Mouse (Mus musculus) liver, embryonic 16.5 days (tissue): ENCODE results near the gene Sft2d1. TPM values are rescaled to one million over a fixed set of nuclear protein-coding genes. Genes with fewer than 3 reads are reported as not detected.

Experiments
- ATAC-seq: fragments of 200-750 bp; cut with Nextera tagmentation; 2 replicates; pipeline ENCODE4 v1.8.0; 2017; ENCODE audit warnings: low read depth, mild to moderate bottlenecking, moderate number of reproducible peaks, moderate library complexity
- H3K27ac ChIP-seq: fragments of 300-500 bp; sonication (generic); 2 replicates; pipeline ENCODE4 v1.5.1; 2014; ENCODE audit warnings: mild to moderate bottlenecking, low read length
- H3K27me3 ChIP-seq: fragments of 300-500 bp; sonication (generic); 2 replicates; pipeline ENCODE4 v1.6.1; 2014; ENCODE audit warnings: low read depth, low read length, mixed read lengths; ENCODE audit not compliant: control insufficient read depth, insufficient read depth
- H3K36me3 ChIP-seq: fragments of 300-500 bp; sonication (generic); 2 replicates; pipeline ENCODE4 v1.6.1; 2014; ENCODE audit warnings: mild to moderate bottlenecking; ENCODE audit not compliant: control insufficient read depth, insufficient read depth
- H3K4me1 ChIP-seq: fragments of 300-500 bp; sonication (generic); 2 replicates; pipeline ENCODE4 v1.6.1; 2014; ENCODE audit warnings: low read depth, low read length, mixed read lengths; ENCODE audit not compliant: control insufficient read depth
- H3K4me2 ChIP-seq: fragments of 300-500 bp; sonication (generic); 2 replicates; pipeline ENCODE4 v1.6.1; 2014; ENCODE audit warnings: low read depth, low read length, mixed read lengths
- H3K4me3 ChIP-seq: fragments of 300-500 bp; sonication (generic); 2 replicates; pipeline ENCODE4 v1.5.1; 2014; ENCODE audit warnings: low read depth, mild to moderate bottlenecking, low read length
- H3K9ac ChIP-seq: fragments of 300-500 bp; sonication (generic); 2 replicates; pipeline ENCODE4 v1.6.1; 2014; ENCODE audit warnings: low read depth, low read length
- H3K9me3 ChIP-seq: fragments of 300-500 bp; sonication (generic); replicated peaks from 2 replicates; pipeline ENCODE4 v1.6.1; 2016; ENCODE audit warnings: low read length; ENCODE audit not compliant: control insufficient read depth
- WGBS: fragments of 180-500 bp; shearing (Covaris S2); extraction: QIAGEN DNeasy Blood & Tissue Kit; methylation state at CpG from one replicate; pipeline ENCODE4 v1.1.7; 2014; ENCODE audit not compliant: insufficient replicate concordance; 5-methylcytosine and 5-hydroxymethylcytosine counted together
- polyA plus RNA-seq: library from polyadenylated mRNA; unstranded; fragments of >200 nt; fragmentation: Nextera tagmentation; extraction: Ambion mirVana; gene quantifications from 2 replicates; pipeline ENCODE4 v1.2.1, GENCODE M21; 2015

Gene Sft2d1
- polyA plus RNA-seq, 1 experiment from 2014 or later, result 44.5 TPM

GRCm38 (mm10) chr17:8282821-8283525, 27.9 kb upstream of the Sft2d1 start, which contains the start of gene Mpc1:
Gene Mpc1, plus strand, starts transcription at chr17:8282904.
- H3K9me3 ChIP-seq, result no peaks in the 10 kb centered on the region
- peak; percentile 56 for ATAC-seq
- peak within 1 kb of the TSS; percentile 95 for H3K4me2 ChIP-seq
- H3K27ac ChIP-seq, result peak within 1 kb of the TSS; percentile 90
- H3K36me3 ChIP-seq, result no peaks in the 10 kb centered on the region
- H3K27me3 ChIP-seq, result no peaks in the 10 kb centered on the region
- under 1% methylated on average over 35 of the region's 35 CpGs for WGBS
- peaks cover 23% of the 10 kb centered on the region for H3K4me1 ChIP-seq
- peak within 1 kb of the TSS; percentile 71 for H3K4me3 ChIP-seq
- H3K9ac ChIP-seq, result peak within 1 kb of the TSS; percentile 78

GRCm38 (mm10) chr17:8283526-8284253, 27.2 kb upstream of the Sft2d1 start:
- H3K4me1 ChIP-seq, result peaks cover 23% of the 10 kb centered on the region
- peak overlapping the region; percentile 90 for H3K27ac ChIP-seq
- peak overlapping the region; percentile 71 for H3K4me3 ChIP-seq
- H3K36me3 ChIP-seq, result no peaks in the 10 kb centered on the region
- no peaks in the 10 kb centered on the region for H3K9me3 ChIP-seq
- H3K9ac ChIP-seq, result peak overlapping the region; percentile 78
- peak; percentile 97 for ATAC-seq
- H3K4me2 ChIP-seq, result peak overlapping the region; percentile 95
- WGBS, result under 1% methylated on average over 70 of the region's 77 CpGs
- H3K27me3 ChIP-seq, result no peaks in the 10 kb centered on the region

- H3K4me3 ChIP-seq, result peak overlapping the region; percentile 71
- peak; percentile 12 for ATAC-seq
- H3K9me3 ChIP-seq, result no peaks in the 10 kb centered on the region
- peaks cover 23% of the 10 kb centered on the region for H3K4me1 ChIP-seq
- H3K4me2 ChIP-seq, result peak overlapping the region; percentile 95
- under 1% methylated on average over 32 of the region's 32 CpGs for WGBS
- H3K36me3 ChIP-seq, result no peaks in the 10 kb centered on the region; the same call in 1 of the 2 replicates
- no peaks in the 10 kb centered on the region for H3K27me3 ChIP-seq
- H3K9ac ChIP-seq, result peak overlapping the region; percentile 78
- peak overlapping the region; percentile 90 for H3K27ac ChIP-seq
Measured at GRCm38 (mm10) chr17:8284254-8284661, 26.6 kb upstream of the Sft2d1 start.

- Histone ChIP-seq H3K9me3 (no peaks in the 10 kb centered on the region), H3K9ac (peak overlapping the region; percentile 78), H3K4me2 (peak overlapping the region; percentile 95), H3K4me3 (peak overlapping the region; percentile 71), H3K27ac (peak overlapping the region; percentile 10; the same call in 1 of the 2 replicates), H3K4me1 (peaks cover 23% of the 10 kb centered on the region), H3K27me3 (no peaks in the 10 kb centered on the region), H3K36me3 (no peaks in the 10 kb centered on the region; the same call in none of the 2 replicates)
- no peak for ATAC-seq
- WGBS, result 24% methylated on average over 8 of the region's 8 CpGs
Measured at GRCm38 (mm10) chr17:8285056-8285455, 25.8 kb upstream of the Sft2d1 start.

GRCm38 (mm10) chr17:8286987-8287386, 23.9 kb upstream of the Sft2d1 start:
- Histone ChIP-seq H3K9ac (no peak overlapping the region), H3K4me3 (no peak overlapping the region), H3K36me3 (no peaks in the 10 kb centered on the region; the same call in none of the 2 replicates), H3K27ac (no peak overlapping the region), H3K4me1 (peaks cover 23% of the 10 kb centered on the region), H3K27me3 (no peaks in the 10 kb centered on the region), H3K9me3 (no peaks in the 10 kb centered on the region), H3K4me2 (no peak overlapping the region)
- 79% methylated on average over 4 of the region's 4 CpGs for whole genome bisulfite sequencing
- no peak for ATAC-seq

GRCm38 (mm10) chr17:8289993-8290679, 20.8 kb upstream of the Sft2d1 start:
- Histone ChIP-seq H3K4me1 (peaks cover 9% of the 10 kb centered on the region), H3K27me3 (no peaks in the 10 kb centered on the region), H3K4me3 (no peak overlapping the region), H3K9me3 (no peaks in the 10 kb centered on the region), H3K27ac (no peak overlapping the region), H3K9ac (no peak overlapping the region), H3K36me3 (no peaks in the 10 kb centered on the region; the same call in none of the 2 replicates), H3K4me2 (no peak overlapping the region)
- WGBS, result 81% methylated on average over 3 of the region's 3 CpGs
- ATAC-seq, result no peak

GRCm38 (mm10) chr17:8290736-8291135, 20.2 kb upstream of the Sft2d1 start:
- Histone ChIP-seq H3K36me3 (no peaks in the 10 kb centered on the region; the same call in none of the 2 replicates), H3K9ac (no peak overlapping the region), H3K27ac (no peak overlapping the region)

GRCm38 (mm10) chr17:8295825-8296224, 15.1 kb upstream of the Sft2d1 start:
- Histone ChIP-seq H3K27me3 (no peaks in the 10 kb centered on the region), H3K4me2 (no peak overlapping the region), H3K36me3 (no peaks in the 10 kb centered on the region), H3K27ac (no peak overlapping the region), H3K9ac (no peak overlapping the region), H3K9me3 (no peaks in the 10 kb centered on the region), H3K4me1 (no peaks in the 10 kb centered on the region), H3K4me3 (no peak overlapping the region)
- no peak for ATAC-seq

More at GRCm38 (mm10) chr17:8290736-8291135, 20.2 kb upstream of the Sft2d1 start:
- ATAC-seq, result no peak
- H3K27me3 ChIP-seq, result no peaks in the 10 kb centered on the region
- H3K4me1 ChIP-seq, result peaks cover 3% of the 10 kb centered on the region; the same call in 1 of the 2 replicates
- H3K4me3 ChIP-seq, result no peak overlapping the region
- no peak overlapping the region for H3K4me2 ChIP-seq
- H3K9me3 ChIP-seq, result no peaks in the 10 kb centered on the region
